12 mouse cellular contexts compared by ENCODE assay signal in genomic region chr5:118076721-118077592, GRCm38 (mm10). TPM values are rescaled to one million over a fixed set of nuclear protein-coding genes. Genes with fewer than 3 reads are reported as not detected.
DNase-seq lines count a peak whose midpoint lies in the region; ATAC-seq and TF ChIP-seq lines count a peak whose summit lies in the region.
"Had no signal": no experiment of that assay in that cellular context is flagged by ENCODE, and none has a peak within 500 bp of the region (broad histone marks: within the 10 kb centered on the region; RNA-seq: fewer than 3 reads in every experiment).

No protein-coding gene starts in this region.

- no peaks in the 10 kb centered on the region for H3K9me3 ChIP-seq in hindbrain, embryonic 13.5 days
- no peaks in the 10 kb centered on the region for H3K9me3 ChIP-seq in hindbrain, embryonic 12.5 days (replicated peaks)
- no peaks in the 10 kb centered on the region for H3K9me3 ChIP-seq in hindbrain, postnatal 0 days (ENCODE audit: low read length)
- H3K9me3 ChIP-seq: embryonic facial prominence, embryonic 13.5 days; heart, embryonic 15.5 days; neural tube, embryonic 12.5 days had no signal

- peaks cover 80% of the 10 kb centered on the region for H3K4me1 ChIP-seq in hindbrain, embryonic 13.5 days (replicated peaks)
- peaks cover 50% of the 10 kb centered on the region for H3K4me1 ChIP-seq in hindbrain, embryonic 12.5 days
- peaks cover 43% of the 10 kb centered on the region for H3K4me1 ChIP-seq in cerebellum, adult 2 months (ENCODE audit: control insufficient read depth, insufficient read depth, low read length)
- peaks cover 21% of the 10 kb centered on the region for H3K4me1 ChIP-seq in hindbrain, postnatal 0 days (ENCODE audit: insufficient read depth, low read length)

- H3K4me3 ChIP-seq in hindbrain, embryonic 13.5 days, result no peak overlapping the region
- H3K4me3 ChIP-seq in hindbrain, embryonic 12.5 days, result no peak overlapping the region
- H3K4me3 ChIP-seq in cerebellum, adult 2 months (replicated peaks; ENCODE audit: insufficient read depth, low read depth, low read length), result no peak overlapping the region
- no peak overlapping the region for H3K4me3 ChIP-seq in hindbrain, postnatal 0 days (ENCODE audit: low read length)
- H3K4me3 ChIP-seq: embryonic facial prominence, embryonic 13.5 days; heart, embryonic 15.5 days; neural tube, embryonic 12.5 days had no signal

- H3K9ac ChIP-seq in hindbrain, embryonic 13.5 days, result peak overlapping the region; percentile 31; the same call in 1 of the 2 replicates
- H3K9ac ChIP-seq in hindbrain, embryonic 12.5 days, result no peak overlapping the region
- H3K9ac ChIP-seq in hindbrain, postnatal 0 days (replicated peaks; ENCODE audit: low read length), result peak overlapping the region; percentile 10; the same call in 1 of the 2 replicates
- H3K9ac ChIP-seq: embryonic facial prominence, embryonic 13.5 days; heart, embryonic 15.5 days; liver, embryonic 14.5 days had no signal

- 73% methylated on average over 15 of the region's 15 CpGs for WGBS in hindbrain, embryonic 13.5 days
- 87% methylated on average over 15 of the region's 15 CpGs for WGBS in hindbrain, embryonic 12.5 days
- WGBS in cerebellum, adult 2 months, result 9% methylated on average over 15 of the region's 15 CpGs
- 29% methylated on average over 15 of the region's 15 CpGs for WGBS in hindbrain, postnatal 0 days

- peaks cover 37% of the 10 kb centered on the region for H3K36me3 ChIP-seq in hindbrain, embryonic 13.5 days
- H3K36me3 ChIP-seq in hindbrain, embryonic 12.5 days, result peaks cover 36% of the 10 kb centered on the region
- H3K36me3 ChIP-seq in hindbrain, postnatal 0 days (ENCODE audit: insufficient read depth, low read length), result 0 out of 2 replicates have a peak, but pooled peaks cover 2% of the 10 kb centered on the region

- no peak for ATAC-seq in hindbrain, embryonic 13.5 days (ENCODE audit: low FRiP score)
- ATAC-seq in hindbrain, embryonic 12.5 days (ENCODE audit: low FRiP score), result no peak
- peak; percentile 33; the same call in 1 of the 2 replicates for ATAC-seq in hindbrain, postnatal 0 days

- no peak overlapping the region for H3K4me2 ChIP-seq in hindbrain, embryonic 13.5 days
- H3K4me2 ChIP-seq in hindbrain, embryonic 12.5 days (replicated peaks), result no peak overlapping the region
- H3K4me2 ChIP-seq in hindbrain, postnatal 0 days (ENCODE audit: low read depth, low read length), result no peak overlapping the region
- H3K4me2 ChIP-seq: embryonic facial prominence, embryonic 13.5 days; heart, embryonic 15.5 days; neural tube, embryonic 12.5 days had no signal

- DNase-seq in brain, adult 2 months (ENCODE audit: low read depth, low spot score), result peak; percentile 73
- DNase-seq in cerebellum, adult 2 months, result peak; percentile 67 to 73
- peak; percentile 78 for DNase-seq in hindbrain, postnatal 0 days (ENCODE audit: low spot score)
- DNase-seq in kidney, adult 9 months, result no peak
- DNase-seq in adrenal gland, postnatal 4 days (ENCODE audit: low spot score in 2 of 2), result no peak
- DNase-seq: adrenal gland, postnatal 14 days had no signal

- H3K27me3 ChIP-seq in hindbrain, embryonic 13.5 days, result no peaks in the 10 kb centered on the region
- no peaks in the 10 kb centered on the region for H3K27me3 ChIP-seq in hindbrain, embryonic 12.5 days
- H3K27me3 ChIP-seq in cerebellum, adult 2 months (ENCODE audit: control insufficient read depth, insufficient read depth, low read length), result no peaks in the 10 kb centered on the region
- no peaks in the 10 kb centered on the region for H3K27me3 ChIP-seq in hindbrain, postnatal 0 days (ENCODE audit: insufficient read depth, low read length)
- H3K27me3 ChIP-seq: embryonic facial prominence, embryonic 13.5 days; heart, embryonic 15.5 days; neural tube, embryonic 12.5 days had no signal

- TF ChIP-seq CTCF in cerebellum, adult 2 months (IDR thresholded peaks at IDR 0.05; ENCODE audit: borderline replicate concordance, insufficient read depth, low read depth, low read length), result 0 out of 2 replicates have a peak, but pooled peaks have one; percentile 36
- TF ChIP-seq CTCF in hindbrain, postnatal 0 days (IDR thresholded peaks at IDR 0.05; ENCODE audit: low read depth), result peak; percentile 59

- H3K27ac ChIP-seq in hindbrain, embryonic 13.5 days, result peak overlapping the region; percentile 49
- H3K27ac ChIP-seq in hindbrain, embryonic 12.5 days, result no peak overlapping the region
- H3K27ac ChIP-seq in cerebellum, adult 2 months (ENCODE audit: insufficient read depth, low read length), result peak overlapping the region; percentile 5
- peak overlapping the region; percentile 42 for H3K27ac ChIP-seq in hindbrain, postnatal 0 days
- H3K27ac ChIP-seq: embryonic facial prominence, embryonic 13.5 days; heart, embryonic 15.5 days; liver, embryonic 14.5 days; neural tube, embryonic 12.5 days had no signal

- no peak for TF ChIP-seq POLR2A in cerebellum, adult 2 months (IDR thresholded peaks at IDR 0.05; ENCODE audit: borderline replicate concordance, insufficient read depth, low read length)

RNA-seq across cellular contexts. Expression of gene Tesc, which starts 49.4 kb away (rescaled TPM):
- polyA plus RNA-seq in hindbrain, embryonic 13.5 days (2015; fragmentation: Nextera tagmentation; extraction: Ambion mirVana), result 1.6 and 2.0 TPM in 2 replicates
- 0.53 and 0.56 TPM in 2 replicates for polyA plus RNA-seq in hindbrain, embryonic 12.5 days (2016; fragmentation: Nextera tagmentation; extraction: Ambion mirVana)
- 95.4 and 102 TPM in 2 replicates for polyA plus RNA-seq in cerebellum, adult 2 months (2012; rRNA removed)
- 1.4 and 3.8 TPM in 2 replicates for total RNA-seq in hindbrain, postnatal 0 days (2014; rRNA removed)
- polyA plus RNA-seq in hindbrain, postnatal 0 days (2015; fragmentation: Nextera tagmentation; extraction: Ambion mirVana), result 6.9 and 7.5 TPM in 2 replicates
- 10 to 100 TPM; 53.7 to 60.8 TPM for total RNA-seq in adrenal gland, postnatal 4 days (2021)

Comparison
In these comparisons a context has a peak if more than half of its experiments do, and no peak if none do; other contexts are left out.
1. DNase-seq: peak in brain, adult 2 months (single experiment), cerebellum, adult 2 months (2 of 2) and hindbrain, postnatal 0 days (single experiment); none in kidney, adult 9 months (single experiment) and adrenal gland, postnatal 4 days (0 of 2).
2. RNA of gene Tesc, which starts 49.4 kb away (polyA plus RNA-seq): 95.4 to 102 TPM in cerebellum, adult 2 months; 6.9 to 7.5 TPM in hindbrain, postnatal 0 days, 1.6 to 2.0 TPM in hindbrain, embryonic 13.5 days and 0.53 to 0.56 TPM in hindbrain, embryonic 12.5 days; every median in the first group is over 10 times any median in the second.